Mouse (Mus musculus) bone marrow, adult 2 months (tissue): ENCODE results near the gene Syne4.

Experiments used
- CTCF ChIP-seq: fragments of 200-500 bp; IDR thresholded peaks from 2 replicates; pipeline ENCODE4 v1.5.1; 2011; ENCODE audit warnings: low read length, control low read depth; ENCODE audit not compliant: control insufficient read depth, insufficient read depth
- POLR2A ChIP-seq: fragments of 200-500 bp; IDR thresholded peaks from 2 replicates; pipeline ENCODE4 v1.6.1; 2011; ENCODE audit warnings: low read depth, mild to moderate bottlenecking, control low read depth, low read length, borderline replicate concordance; ENCODE audit not compliant: control insufficient read depth

DNA sequence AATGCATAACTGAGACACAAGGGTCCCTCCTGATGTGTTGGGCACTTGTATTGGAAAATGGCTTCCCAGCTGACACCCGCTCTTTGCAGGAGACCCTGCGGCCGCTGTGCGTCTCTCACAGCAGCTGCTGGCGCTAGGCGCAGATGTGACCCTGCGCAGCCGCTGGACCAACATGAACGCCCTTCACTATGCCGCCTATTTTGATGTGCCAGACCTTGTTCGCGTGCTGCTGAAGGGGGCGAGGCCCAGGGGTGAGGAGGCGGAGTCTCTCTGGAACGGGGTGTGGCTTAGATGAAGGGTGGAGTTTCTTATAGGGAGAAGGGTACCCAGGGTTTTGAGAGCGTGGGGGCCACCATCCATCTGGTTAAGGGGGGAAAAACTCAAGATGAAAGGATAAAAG lies 17.3 kb upstream of the Syne4 start:
- TF ChIP-seq POLR2A (no peak), CTCF (no peak)
